Mouse (Mus musculus): Measurements from ENCODE around the gene Slc11a1. TPM values are rescaled to one million over a fixed set of nuclear protein-coding genes. Genes with fewer than 3 reads are reported as not detected.

The Slc11a1 gene
- total RNA-seq, 2 experiments from 2014 or later: 3.1 to 3.9 TPM

- no peak for TF ChIP-seq CTCF (conservative IDR thresholded peaks at IDR 0.05)
- Histone ChIP-seq H3K27ac (no peak overlapping the region), H3K4me3 (no peak overlapping the region)
- no peak for DNase-seq (ENCODE audit: low spot score in 2 of 2)
Measured at GRCm38 (mm10) chr1:74412711-74413110, 37.7 kb downstream of the Slc11a1 start.

DNA sequence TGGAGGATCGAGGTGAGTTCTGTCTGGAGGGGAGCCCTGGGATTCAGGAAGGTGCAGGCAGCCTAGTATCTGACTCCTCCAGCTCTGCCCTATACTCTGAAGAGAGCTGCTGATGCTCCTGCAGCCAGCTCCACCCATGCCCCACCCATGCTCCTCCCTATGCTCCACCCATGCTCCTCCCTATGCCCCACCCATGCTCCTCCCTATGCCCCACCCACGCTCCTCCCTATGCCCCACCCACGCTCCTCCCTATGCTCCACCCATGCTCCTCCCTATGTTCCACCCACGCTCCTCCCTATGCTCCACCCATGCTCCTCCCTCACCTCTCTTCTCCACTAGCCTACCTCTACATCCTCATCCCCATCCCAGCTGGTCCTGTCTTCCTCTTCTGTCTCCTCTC lies 40.1 kb downstream of the Slc11a1 start:
- TF ChIP-seq CTCF (conservative IDR thresholded peaks at IDR 0.05): no peak
- Histone ChIP-seq H3K27ac (no peak overlapping the region), H3K4me3 (no peak overlapping the region)
- DNase-seq (ENCODE audit: low spot score in 2 of 2): no peak

- H3K27ac ChIP-seq: no peak overlapping the region
- no peak for DNase-seq (ENCODE audit: low spot score in 2 of 2)
- no peak overlapping the region for H3K4me3 ChIP-seq
- TF ChIP-seq CTCF (conservative IDR thresholded peaks at IDR 0.05): no peak
Measured at GRCm38 (mm10) chr1:74418747-74419439, 43.9 kb downstream of the Slc11a1 start.

- Histone ChIP-seq H3K27ac (no peak overlapping the region), H3K4me3 (no peak overlapping the region)
- no peak for TF ChIP-seq CTCF (conservative IDR thresholded peaks at IDR 0.05)
- DNase-seq (ENCODE audit: low spot score in 2 of 2): no peak
Measured at GRCm38 (mm10) chr1:74419440-74419794, 44.4 kb downstream of the Slc11a1 start.

GRCm38 (mm10) chr1:74423147-74423546 lies 48.2 kb downstream of the Slc11a1 start:
- no peak for TF ChIP-seq CTCF (conservative IDR thresholded peaks at IDR 0.05)
- H3K4me3 ChIP-seq: no peak overlapping the region
- no peak overlapping the region for H3K27ac ChIP-seq
- DNase-seq (ENCODE audit: low spot score in 2 of 2): no peak

- Histone ChIP-seq H3K4me3 (no peak overlapping the region), H3K27ac (no peak overlapping the region)
- DNase-seq (ENCODE audit: low spot score in 2 of 2): no peak
- no peak for TF ChIP-seq CTCF (conservative IDR thresholded peaks at IDR 0.05)
Measured at GRCm38 (mm10) chr1:74425845-74426244, 50.9 kb downstream of the Slc11a1 start.

DNA sequence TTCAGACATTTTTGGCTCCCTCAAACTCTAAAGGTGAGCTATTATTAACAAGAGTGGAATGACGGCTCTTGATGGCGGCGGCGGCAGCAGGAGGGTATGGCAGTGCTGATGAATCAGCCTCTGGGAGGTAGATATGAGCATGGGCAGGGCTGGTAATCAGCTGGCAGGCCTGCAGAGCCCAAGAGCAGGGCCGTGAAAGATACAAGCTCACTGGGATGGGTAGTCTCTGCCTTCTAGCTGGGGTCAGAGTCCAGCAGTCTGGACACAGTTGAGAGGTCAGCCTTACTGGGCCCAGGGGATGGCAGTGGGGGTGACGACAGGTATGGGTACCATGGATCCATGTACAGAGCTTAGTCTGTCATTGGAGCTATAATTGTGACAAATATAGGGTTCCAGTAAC lies 58.2 kb downstream of the Slc11a1 start:
- Histone ChIP-seq H3K4me3 (no peak overlapping the region), H3K27ac (peak overlapping the region; percentile 76)
- TF ChIP-seq CTCF (conservative IDR thresholded peaks at IDR 0.05): no peak
- DNase-seq (ENCODE audit: low spot score in 2 of 2): no peak

DNA sequence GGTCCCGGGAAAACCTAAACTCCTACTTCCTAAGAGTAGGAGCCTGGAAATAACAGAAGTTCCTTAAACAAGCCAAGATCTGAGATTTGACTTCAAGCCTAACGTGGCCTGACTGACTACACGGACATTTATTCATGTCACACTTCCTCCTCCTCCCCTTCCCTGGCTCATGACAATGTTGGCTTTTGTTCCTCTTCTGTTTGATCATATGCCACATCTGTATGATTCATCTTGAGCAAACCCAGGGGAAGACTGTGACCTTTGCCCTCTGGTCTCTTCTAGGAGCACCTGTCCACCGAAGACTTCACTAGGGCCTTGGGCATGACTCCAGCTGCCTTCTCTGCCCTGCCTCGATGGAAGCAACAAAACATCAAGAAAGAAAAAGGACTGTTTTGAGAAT lies 59.6 kb downstream of the Slc11a1 start:
- peak overlapping the region; percentile 40; the same call in 1 of the 2 replicates for H3K27ac ChIP-seq
- H3K4me3 ChIP-seq: no peak overlapping the region
- no peak for DNase-seq (ENCODE audit: low spot score in 2 of 2)
- no peak for TF ChIP-seq CTCF (conservative IDR thresholded peaks at IDR 0.05)

DNA sequence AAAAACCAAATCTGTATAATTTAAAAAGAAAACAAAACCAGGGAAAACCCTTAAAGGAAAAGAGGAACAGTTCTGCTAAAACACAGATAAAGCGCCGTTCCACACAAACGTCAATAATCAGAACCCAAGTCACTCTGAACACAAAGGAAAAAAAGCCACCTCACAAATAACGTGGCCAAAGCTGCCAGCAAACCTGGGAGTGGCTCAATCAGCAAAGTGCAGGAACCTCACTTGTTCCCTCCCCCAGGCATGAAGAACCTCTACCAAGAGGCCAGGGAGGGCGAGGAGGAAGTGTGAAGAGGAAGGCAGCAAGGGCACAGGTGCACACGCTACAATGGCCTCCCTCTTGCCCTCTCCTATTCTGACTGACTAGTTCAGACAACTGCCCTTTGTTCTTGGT lies 60.6 kb downstream of the Slc11a1 start:
- TF ChIP-seq CTCF (conservative IDR thresholded peaks at IDR 0.05): no peak
- H3K27ac ChIP-seq: peak overlapping the region; percentile 40; the same call in 1 of the 2 replicates
- no peak overlapping the region for H3K4me3 ChIP-seq
- DNase-seq (ENCODE audit: low spot score in 2 of 2): no peak

Small RNAs within 50 kb of the gene (microRNA-seq; reads per million reads assigned to microRNA genes)
- 9,743 to 15,963 reads per million in 2 experiments for gene Mir26b

Other genes starting within 250 kb of the Slc11a1 start
- gene Rufy4, start 249.7 kb upstream of the Slc11a1 start, total RNA-seq (2021): under 1 TPM in 1 of 2 experiments, not detected in 1; 0.25 TPM
- gene Cxcr2, start 221.2 kb upstream of the Slc11a1 start, total RNA-seq (2021): not detected
- not detected for gene Cxcr1, start 180.6 kb upstream of the Slc11a1 start, total RNA-seq (2021)
- gene Arpc2, start 139.1 kb upstream of the Slc11a1 start, total RNA-seq (2021): 100 to 1,000 TPM; 393 to 396 TPM
- not detected for gene Gpbar1, start 96.6 kb upstream of the Slc11a1 start, total RNA-seq (2021)
- gene Aamp, start 90.5 kb upstream of the Slc11a1 start, total RNA-seq (2021): 100 to 1,000 TPM; 153 to 155 TPM
- 100 to 1,000 TPM; 171 to 185 TPM for gene Pnkd, start 90.3 kb upstream of the Slc11a1 start, total RNA-seq (2021)
- gene Tmbim1, start 69.6 kb upstream of the Slc11a1 start, total RNA-seq (2021): 10 to 100 TPM; 23.3 to 23.9 TPM
- gene Catip, start 13.1 kb upstream of the Slc11a1 start, total RNA-seq (2021): 1 to 10 TPM; 1.1 to 1.8 TPM
- 10 to 100 TPM; 26.4 to 28.8 TPM for gene Ctdsp1, start 16.3 kb downstream of the Slc11a1 start, total RNA-seq (2021)
- gene Vil1, start 34.2 kb downstream of the Slc11a1 start, total RNA-seq (2021): under 1 TPM; 0.49 to 0.72 TPM
- gene Cnot9, start 130.9 kb downstream of the Slc11a1 start, total RNA-seq (2021): 10 to 100 TPM; 21.9 to 24.0 TPM
- 10 to 100 TPM; 18.4 to 20.4 TPM for gene Plcd4, start 167.7 kb downstream of the Slc11a1 start, total RNA-seq (2021)
- gene Usp37, start 169.1 kb downstream of the Slc11a1 start, total RNA-seq (2021): 10 to 100 TPM; 22.9 to 23.4 TPM
- 10 to 100 TPM; 30.7 to 30.8 TPM for gene Zfp142, start 213.1 kb downstream of the Slc11a1 start, total RNA-seq (2021)
- gene Bcs1l, start 213.1 kb downstream of the Slc11a1 start, total RNA-seq (2021): 10 to 100 TPM; 23.7 to 24.8 TPM
- gene Rnf25, start 226.2 kb downstream of the Slc11a1 start, total RNA-seq (2021): 10 to 100 TPM; 67.7 to 71.5 TPM
- gene Stk36, start 226.2 kb downstream of the Slc11a1 start, total RNA-seq (2021): 1 to 10 TPM; 3.3 to 5.6 TPM